Mouse (Mus musculus): ENCODE measurements around the gene Anp32b.

Anp32b gene

DNA sequence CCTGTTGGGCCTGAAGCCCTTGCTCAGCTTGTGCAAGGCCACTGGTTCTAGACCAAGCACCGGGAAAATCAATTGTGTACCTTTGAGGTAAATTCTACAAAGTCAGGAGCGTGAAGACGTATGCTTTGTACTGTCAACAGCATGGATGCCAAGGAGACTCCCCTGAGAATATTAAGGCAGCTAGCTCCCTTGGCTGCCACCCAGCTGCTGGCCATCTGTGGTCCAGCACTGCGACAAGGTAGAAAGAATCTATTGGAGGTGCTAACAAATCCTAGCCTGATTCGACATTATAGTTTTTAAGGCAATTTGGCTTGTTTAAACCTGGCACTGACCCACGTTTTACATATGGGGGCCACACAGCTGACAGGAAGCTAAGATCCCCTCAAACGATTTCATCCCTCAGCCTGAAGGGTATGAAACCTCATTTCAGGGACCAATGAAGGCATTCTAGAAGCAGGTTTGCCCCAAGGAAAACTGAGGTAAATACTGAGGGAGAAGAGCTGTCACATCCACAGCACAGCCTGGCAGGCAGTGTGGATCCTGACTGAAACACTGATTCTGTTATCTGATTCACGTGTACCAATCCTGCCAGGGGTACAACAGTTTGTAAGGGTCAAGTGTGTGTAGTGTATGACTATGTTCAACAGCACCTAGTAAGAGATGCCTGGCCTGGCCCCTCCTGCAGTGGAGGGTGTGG lies 54.8 kb downstream of the Anp32b start:
- no peak for DNase-seq

DNA sequence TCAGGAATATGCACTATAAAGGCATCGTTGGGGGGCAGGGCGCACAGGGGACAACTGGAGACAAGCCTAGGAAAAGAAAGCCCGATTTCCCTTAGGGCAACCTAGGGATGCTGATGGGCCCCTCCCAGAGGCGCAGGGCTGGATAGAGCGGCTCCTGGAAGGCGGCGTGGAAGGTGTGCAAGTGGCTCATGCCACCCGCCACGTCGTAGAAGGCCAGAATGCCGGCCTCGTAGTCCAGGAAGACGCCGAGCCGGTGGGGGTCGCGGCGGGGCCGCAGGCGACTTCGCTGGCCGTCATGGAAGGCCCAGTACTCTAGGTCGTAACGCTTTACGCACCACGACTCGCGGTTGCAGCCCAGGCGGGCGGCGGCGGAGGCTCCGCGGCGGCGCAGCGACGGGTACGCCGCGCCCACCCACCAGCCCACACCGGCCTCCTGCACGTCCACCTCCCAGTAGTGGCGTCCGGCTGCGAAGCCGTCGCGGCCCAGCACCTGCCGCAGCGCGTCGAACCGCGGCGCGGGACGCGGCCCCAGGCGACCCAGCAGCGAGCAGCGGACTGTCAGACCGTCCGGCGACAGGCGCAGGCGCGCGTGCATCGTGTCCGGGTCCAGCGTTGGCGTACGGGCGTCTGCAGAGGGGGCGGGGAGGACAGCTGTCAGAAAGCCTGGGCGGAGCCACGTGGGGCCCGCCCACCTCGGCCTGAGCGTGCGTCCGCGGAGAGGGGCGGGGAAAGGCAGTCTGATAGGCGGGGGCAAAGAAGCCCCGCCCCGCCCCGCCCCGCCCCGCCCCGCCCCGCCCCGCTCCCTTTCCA lies 56.3 kb downstream of the Anp32b start:
- DNase-seq: peak; percentile 96

DNA sequence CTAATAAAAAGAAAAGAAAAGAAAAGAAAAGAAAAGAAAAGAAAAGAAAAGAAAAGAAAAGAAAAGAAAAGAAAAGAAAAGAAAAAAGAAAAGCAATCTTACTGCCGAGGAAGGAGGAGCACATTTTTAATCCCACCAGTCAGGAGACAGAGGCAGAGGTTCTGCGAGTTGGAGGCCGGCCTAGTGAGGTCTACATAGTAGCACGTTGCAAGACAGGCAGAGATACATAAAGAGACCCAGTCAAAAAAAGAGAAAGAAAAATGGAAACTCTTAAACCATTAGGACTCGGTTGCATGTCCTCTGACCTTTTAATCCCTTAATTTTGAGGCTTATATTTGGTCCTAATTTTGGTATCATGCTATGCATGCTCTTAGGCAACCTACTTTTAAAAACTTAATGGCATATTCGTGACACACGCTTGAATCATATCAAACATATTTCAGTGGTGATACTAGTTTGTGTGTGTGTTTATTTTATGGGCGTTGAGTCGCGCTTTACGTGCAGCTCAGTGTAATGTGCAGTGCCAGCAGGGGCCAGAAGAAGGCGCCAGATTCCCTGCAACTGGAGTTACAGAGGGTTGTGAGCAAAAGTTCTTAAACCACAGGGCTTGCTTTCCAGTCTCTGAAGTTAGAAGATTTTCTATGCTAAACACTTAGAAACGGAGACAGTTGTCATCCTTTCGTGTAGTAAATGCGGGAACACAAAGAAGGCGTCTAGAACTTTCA lies 57.2 kb downstream of the Anp32b start:
- peak; percentile 96 for DNase-seq

DNA sequence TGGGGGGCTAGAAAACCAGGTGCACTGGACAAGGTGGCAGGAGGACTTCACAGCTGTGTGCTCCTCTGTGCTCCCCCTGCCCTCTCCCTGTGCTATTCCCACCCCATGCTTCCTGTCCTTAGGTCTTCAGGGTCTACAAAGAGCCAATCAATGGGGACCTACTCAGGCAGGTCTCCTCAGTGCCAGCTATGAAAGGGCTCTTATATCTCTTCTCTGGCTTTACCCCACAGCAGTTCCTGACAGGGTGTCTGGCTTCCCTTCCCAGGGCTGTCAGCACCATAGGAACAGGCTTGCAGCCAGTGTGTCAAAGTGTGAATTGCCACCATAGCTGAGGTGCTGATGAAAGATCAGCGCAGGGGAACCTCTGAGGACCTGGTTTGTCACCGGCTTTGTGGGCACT lies 69.8 kb downstream of the Anp32b start:
- no peak for DNase-seq

DNA sequence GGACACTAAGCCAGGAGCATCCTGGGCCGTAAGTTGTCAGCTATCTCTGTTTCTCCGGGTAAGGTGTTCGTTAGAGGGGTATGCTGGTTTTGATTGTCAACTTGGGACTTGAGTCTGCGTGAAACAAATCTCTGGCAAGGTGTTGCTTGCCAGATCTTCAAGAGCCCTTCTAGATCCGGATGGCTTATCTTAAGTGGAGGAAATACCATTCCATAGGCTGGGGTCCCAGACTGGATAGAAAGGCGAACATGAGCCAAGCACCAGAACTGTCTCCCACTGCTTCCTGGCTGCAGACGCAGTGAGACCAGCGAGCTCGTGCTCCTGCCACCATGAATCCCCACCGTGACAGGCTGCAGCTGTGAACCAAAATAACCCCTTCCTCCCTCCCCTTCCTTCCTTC lies 70.8 kb downstream of the Anp32b start:
- DNase-seq: no peak

Data from thymus, postnatal 4 days (tissue).